Mouse (Mus musculus): ENCODE results near the gene Ica1l. TPM values are rescaled to one million over a fixed set of nuclear protein-coding genes. Genes with fewer than 3 reads are reported as not detected.

The Ica1l gene
- polyA plus RNA-seq, 1 experiment from 2014 or later: 0.79 TPM

DNA sequence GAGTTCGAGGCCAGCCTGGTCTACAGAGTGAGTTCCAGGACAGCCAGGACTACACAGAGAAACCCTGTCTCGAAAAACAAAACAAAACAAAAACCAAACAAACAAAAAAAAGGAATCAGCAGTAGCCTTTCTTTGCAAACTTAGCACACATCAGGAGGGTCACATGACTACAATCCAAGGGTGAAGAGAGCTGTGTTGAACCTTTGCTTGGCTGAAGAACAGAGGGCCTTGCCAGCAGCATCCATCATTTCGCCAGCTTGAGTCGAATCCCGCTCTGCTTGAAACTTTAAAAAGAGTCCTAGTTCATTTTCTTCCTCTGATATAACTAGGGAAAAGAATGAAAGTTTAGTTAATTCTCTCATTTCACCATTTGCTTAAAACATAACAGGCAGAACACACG lies 27.5 kb downstream of the Ica1l start:
- no peaks in the 10 kb centered on the region for H3K4me1 ChIP-seq
- DNase-seq (ENCODE audit: low spot score): no peak
- no peak overlapping the region for H3K27ac ChIP-seq (replicated peaks)
- 88% methylated on average over 6 of the region's 6 CpGs for WGBS
- H3K4me3 ChIP-seq: no peak overlapping the region
- no peaks in the 10 kb centered on the region for H3K27me3 ChIP-seq (ENCODE audit: low read depth, poor library complexity, severe bottlenecking)
- no peaks in the 10 kb centered on the region for H3K36me3 ChIP-seq
- no peaks in the 10 kb centered on the region for H3K9me3 ChIP-seq (replicated peaks)

DNA sequence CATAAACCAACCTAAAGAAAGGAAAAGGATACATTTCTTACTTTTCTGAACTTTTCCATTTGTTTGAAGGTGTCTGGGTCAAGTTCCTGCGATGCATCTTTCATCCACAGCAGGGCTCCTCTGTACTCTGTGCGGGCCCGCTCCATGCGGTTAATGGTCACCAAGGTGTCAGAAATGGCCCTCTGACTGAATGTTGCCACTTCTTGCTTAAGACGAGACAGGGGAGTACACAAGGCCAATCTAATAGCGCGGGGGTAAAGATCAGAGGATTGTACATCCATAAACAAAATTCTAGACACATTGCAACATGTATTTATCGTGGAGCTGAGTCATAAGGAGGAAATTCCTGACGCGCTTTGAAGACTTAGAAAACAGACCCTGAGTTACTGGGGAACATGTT lies 29.2 kb downstream of the Ica1l start:
- no peaks in the 10 kb centered on the region for H3K9me3 ChIP-seq (replicated peaks)
- DNase-seq (ENCODE audit: low spot score): no peak
- no peak overlapping the region for H3K27ac ChIP-seq (replicated peaks)
- no peaks in the 10 kb centered on the region for H3K4me1 ChIP-seq
- no peak overlapping the region for H3K4me3 ChIP-seq
- 92% methylated on average over 10 of the region's 10 CpGs for WGBS
- H3K27me3 ChIP-seq (ENCODE audit: low read depth, poor library complexity, severe bottlenecking): no peaks in the 10 kb centered on the region
- no peaks in the 10 kb centered on the region for H3K36me3 ChIP-seq

DNA sequence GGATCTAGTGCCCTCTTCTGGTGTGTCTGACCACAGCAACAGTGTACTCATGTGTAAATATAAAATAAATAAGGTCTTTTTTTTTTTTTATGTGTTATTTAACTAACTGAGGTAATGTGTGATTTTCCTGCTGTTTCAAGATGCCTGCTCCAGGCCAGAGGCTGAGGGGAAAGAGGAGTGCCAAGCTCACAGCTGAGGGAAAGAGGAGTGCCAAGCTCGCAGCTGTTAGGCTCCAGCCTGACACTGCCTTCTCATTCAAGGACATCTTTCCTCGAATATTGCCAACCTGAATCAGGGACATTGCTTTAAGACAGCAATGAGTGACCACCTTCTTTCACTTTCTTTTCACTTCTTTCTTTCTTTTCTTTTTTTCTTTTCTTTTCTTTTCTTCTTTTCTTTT lies 34.2 kb downstream of the Ica1l start:
- WGBS: 91% methylated on average over 2 of the region's 2 CpGs
- DNase-seq (ENCODE audit: low spot score): no peak

DNA sequence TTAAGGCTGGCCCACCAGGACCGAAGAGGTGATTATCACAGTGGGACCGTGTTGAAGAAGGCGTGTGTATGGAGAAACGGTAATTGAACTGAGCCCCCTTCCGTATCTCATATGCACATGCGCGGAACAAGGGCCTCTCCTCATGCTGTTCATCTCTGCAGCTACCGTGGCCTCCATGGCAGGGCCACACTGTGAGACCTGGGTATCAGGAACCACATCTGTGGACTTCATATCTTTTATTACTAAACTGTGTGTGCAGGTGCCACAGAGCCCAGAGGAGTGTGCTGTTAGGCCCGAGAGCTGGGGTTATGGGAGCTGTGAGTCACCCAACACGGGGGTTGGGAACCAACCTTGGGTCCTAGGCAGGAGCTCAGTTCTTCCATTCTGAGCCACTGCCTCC lies 35.6 kb downstream of the Ica1l start:
- H3K36me3 ChIP-seq: no peaks in the 10 kb centered on the region
- no peaks in the 10 kb centered on the region for H3K9me3 ChIP-seq (replicated peaks)
- H3K27me3 ChIP-seq (ENCODE audit: low read depth, poor library complexity, severe bottlenecking): no peaks in the 10 kb centered on the region
- DNase-seq (ENCODE audit: low spot score): no peak
- 92% methylated on average over 10 of the region's 10 CpGs for WGBS
- no peaks in the 10 kb centered on the region for H3K4me1 ChIP-seq
- no peak overlapping the region for H3K4me3 ChIP-seq
- H3K27ac ChIP-seq (replicated peaks): no peak overlapping the region

More for the DNA sequence above, 34.2 kb downstream of the Ica1l start:
- Histone ChIP-seq H3K36me3 (no peaks in the 10 kb centered on the region), H3K4me1 (no peaks in the 10 kb centered on the region), H3K4me3 (no peak overlapping the region), H3K27ac (replicated peaks) (no peak overlapping the region), H3K9me3 (replicated peaks) (no peaks in the 10 kb centered on the region), H3K27me3 (ENCODE audit: low read depth, poor library complexity, severe bottlenecking) (no peaks in the 10 kb centered on the region)

DNA sequence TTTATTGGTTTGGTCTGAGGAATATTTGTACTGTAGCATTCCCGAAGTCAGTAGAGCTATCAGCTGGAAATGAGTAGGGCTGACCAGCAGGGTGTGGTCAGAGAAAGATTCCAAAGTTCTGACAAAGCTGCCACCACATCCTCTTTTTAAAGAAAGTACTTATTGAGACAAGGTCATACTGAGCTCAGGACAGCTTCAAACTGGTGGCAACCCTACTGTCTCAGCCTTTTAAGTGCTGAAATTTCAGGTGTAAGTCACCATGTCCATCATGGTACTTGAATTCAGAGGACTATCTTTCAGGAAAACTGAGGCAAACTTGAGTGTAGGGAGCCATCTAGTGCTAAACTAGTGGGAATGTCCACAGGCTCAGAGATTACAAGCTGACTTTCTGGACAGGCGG lies 42.7 kb downstream of the Ica1l start:
- H3K9me3 ChIP-seq (replicated peaks): no peaks in the 10 kb centered on the region
- no peaks in the 10 kb centered on the region for H3K36me3 ChIP-seq
- H3K4me1 ChIP-seq: no peaks in the 10 kb centered on the region
- DNase-seq (ENCODE audit: low spot score): no peak
- H3K4me3 ChIP-seq: no peak overlapping the region
- H3K27ac ChIP-seq (replicated peaks): no peak overlapping the region
- WGBS: 63% methylated on average over 2 of the region's 2 CpGs
- no peaks in the 10 kb centered on the region for H3K27me3 ChIP-seq (ENCODE audit: low read depth, poor library complexity, severe bottlenecking)

DNA sequence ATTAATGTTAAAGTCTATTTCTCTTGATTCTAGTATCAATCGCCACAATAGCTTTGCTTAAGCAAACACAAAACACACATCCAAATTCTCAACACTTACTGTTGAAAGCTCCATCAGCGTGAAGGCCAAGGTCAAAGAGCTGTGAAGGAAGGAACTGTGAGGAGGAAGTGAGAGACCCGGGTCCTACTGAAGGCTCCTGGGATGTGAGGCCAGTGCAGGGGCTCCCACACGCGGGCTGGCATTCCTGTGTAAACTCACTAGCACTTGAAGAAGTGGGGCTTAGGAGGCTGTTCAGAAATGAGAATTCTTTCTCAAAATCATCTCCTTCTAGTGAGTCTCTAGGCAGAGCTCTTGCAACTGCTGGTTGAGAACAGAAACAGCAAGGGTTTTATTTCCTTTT lies 45.6 kb downstream of the Ica1l start:
- no peaks in the 10 kb centered on the region for H3K36me3 ChIP-seq
- H3K9me3 ChIP-seq (replicated peaks): no peaks in the 10 kb centered on the region
- no peaks in the 10 kb centered on the region for H3K4me1 ChIP-seq
- DNase-seq (ENCODE audit: low spot score): no peak
- H3K27me3 ChIP-seq (ENCODE audit: low read depth, poor library complexity, severe bottlenecking): no peaks in the 10 kb centered on the region
- 83% methylated on average over 5 of the region's 5 CpGs for WGBS
- H3K27ac ChIP-seq (replicated peaks): no peak overlapping the region
- no peak overlapping the region for H3K4me3 ChIP-seq

DNA sequence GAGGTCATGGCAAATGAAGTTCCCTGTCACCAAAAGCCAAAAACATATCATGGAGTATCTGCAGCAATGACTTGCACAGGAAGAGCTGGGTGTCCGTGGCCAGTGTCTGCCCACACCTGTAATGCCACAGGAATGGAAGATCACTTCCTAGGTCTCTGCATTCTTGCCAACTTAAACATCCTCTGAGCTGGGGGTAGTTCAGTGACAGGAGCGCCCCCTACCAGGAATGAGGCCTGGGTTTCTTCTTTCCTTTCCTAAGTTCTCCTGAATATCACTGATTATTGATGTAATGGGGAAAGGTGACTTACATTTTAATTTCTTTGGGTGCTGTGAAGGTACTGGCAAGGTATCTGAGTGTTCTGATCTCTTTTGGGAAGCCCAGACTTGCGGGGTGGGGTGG lies 47.3 kb downstream of the Ica1l start:
- Histone ChIP-seq H3K27me3 (ENCODE audit: low read depth, poor library complexity, severe bottlenecking) (no peaks in the 10 kb centered on the region), H3K4me3 (no peak overlapping the region), H3K27ac (replicated peaks) (no peak overlapping the region), H3K36me3 (peaks cover 13% of the 10 kb centered on the region; the same call in 1 of the 2 replicates), H3K4me1 (no peaks in the 10 kb centered on the region), H3K9me3 (replicated peaks) (no peaks in the 10 kb centered on the region)
- 52% methylated on average over 3 of the region's 3 CpGs for WGBS
- DNase-seq (ENCODE audit: low spot score): no peak

DNA sequence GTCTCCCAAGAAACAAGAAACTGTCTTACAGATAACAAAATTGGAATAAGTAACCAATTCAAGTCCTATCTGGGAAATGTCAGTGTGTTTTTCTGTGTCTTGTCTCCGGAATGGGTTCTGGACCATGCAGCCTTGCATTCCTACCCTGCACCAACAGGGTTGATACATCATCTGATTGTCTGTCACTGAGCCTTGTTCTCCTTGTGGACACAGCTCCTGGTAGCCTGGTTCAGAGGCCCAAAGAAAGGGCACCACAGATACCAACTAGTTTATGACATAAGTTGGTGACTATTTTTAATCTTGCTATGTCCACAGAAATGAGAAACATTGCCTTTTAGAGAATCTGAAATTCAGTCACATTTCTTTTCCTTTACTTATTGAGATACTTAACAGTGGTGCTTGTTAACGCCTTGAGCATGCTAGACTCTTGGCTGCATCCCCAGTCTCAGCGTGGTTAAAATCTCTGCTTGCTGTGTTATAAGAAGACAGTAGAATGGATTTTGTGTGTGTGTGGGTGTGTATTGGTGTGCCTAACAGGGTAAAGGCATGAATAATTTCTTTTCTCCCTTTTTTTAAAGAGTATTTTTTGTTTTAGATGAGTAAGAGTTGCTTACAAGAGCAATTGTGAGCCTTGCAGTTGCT lies 55.5 kb downstream of the Ica1l start:
- 93% methylated on average over 3 of the region's 3 CpGs for WGBS
- Histone ChIP-seq H3K9me3 (replicated peaks) (no peaks in the 10 kb centered on the region), H3K27me3 (ENCODE audit: low read depth, poor library complexity, severe bottlenecking) (no peaks in the 10 kb centered on the region), H3K36me3 (peaks cover 48% of the 10 kb centered on the region), H3K4me1 (no peaks in the 10 kb centered on the region), H3K27ac (replicated peaks) (no peak overlapping the region), H3K4me3 (no peak overlapping the region)
- no peak for DNase-seq (ENCODE audit: low spot score)

DNA sequence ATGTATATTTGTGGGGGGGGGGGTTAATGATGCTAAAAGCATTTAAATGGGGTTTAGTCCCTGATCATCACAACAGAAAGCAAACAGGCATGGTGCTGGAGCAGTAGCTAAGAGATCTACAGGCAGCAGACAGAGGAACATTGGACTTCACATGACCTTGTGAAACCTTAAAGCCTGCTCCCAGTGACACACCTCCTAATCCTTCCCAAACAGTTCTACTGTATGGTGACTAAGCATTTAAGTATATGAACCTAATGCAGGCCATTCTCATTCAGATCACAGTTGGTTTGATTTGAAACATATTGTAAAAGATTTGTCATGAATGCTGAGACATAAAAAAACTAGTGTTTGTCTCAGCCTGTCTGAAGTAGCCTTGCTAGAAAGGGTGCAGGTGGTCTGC lies 56.4 kb downstream of the Ica1l start:
- Histone ChIP-seq H3K4me3 (no peak overlapping the region), H3K4me1 (no peaks in the 10 kb centered on the region), H3K9me3 (replicated peaks) (no peaks in the 10 kb centered on the region), H3K36me3 (peaks cover 52% of the 10 kb centered on the region), H3K27ac (replicated peaks) (no peak overlapping the region), H3K27me3 (ENCODE audit: low read depth, poor library complexity, severe bottlenecking) (no peaks in the 10 kb centered on the region)
- no peak for DNase-seq (ENCODE audit: low spot score)

DNA sequence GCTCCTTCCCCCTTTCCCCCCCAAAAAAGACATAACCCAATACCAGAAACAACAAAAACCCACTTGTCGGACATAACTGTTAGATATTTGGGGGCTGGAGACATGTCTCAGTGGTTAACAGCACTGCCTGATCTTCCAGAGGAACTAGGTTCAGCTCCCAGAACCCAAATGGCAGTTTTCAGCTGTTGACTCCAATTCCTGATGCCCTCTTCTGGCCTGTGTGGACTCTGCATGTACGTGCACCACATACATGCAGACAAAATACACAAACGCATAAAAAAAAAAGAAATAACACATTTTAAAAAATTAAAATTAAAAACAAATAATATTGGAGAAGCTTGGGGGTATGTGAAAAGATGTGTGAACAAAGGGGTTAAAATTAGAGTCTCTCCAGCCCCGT lies 75.7 kb downstream of the Ica1l start:
- Histone ChIP-seq H3K4me3 (no peak overlapping the region), H3K9me3 (replicated peaks) (no peaks in the 10 kb centered on the region), H3K36me3 (peaks cover 62% of the 10 kb centered on the region), H3K4me1 (no peaks in the 10 kb centered on the region), H3K27ac (replicated peaks) (no peak overlapping the region), H3K27me3 (ENCODE audit: low read depth, poor library complexity, severe bottlenecking) (no peaks in the 10 kb centered on the region)
- 90% methylated on average over 4 of the region's 4 CpGs for WGBS
- no peak for DNase-seq (ENCODE audit: low spot score)

DNA sequence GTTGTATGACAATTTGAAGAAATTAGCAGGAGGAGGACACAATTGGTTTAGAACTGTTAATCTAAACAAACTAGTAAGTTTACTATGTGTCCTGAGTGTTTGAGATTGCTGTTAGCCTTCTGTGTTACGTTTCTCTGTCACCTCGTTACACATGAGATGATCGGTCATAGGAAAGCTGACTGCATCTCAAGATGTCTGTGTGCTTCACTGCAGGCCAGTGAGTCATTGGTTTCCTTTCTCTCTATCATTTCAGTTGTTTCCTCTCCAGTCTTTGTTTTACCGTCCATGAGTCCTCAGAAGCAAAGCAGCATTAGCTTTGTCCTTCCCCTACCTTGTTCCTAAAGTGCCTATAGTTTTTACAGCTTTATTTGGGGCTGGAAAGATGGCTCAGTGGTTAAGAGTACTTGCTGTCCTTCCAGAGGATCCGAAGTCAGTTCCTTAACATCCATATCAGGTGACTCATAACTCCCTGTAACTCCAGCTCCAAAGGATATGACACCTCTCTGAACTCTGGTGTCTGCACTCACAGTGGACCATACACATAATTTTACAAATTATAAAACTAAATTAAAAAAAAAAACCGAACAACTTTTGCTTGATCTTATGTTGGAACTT lies 76.7 kb downstream of the Ica1l start:
- 91% methylated on average over 6 of the region's 6 CpGs for WGBS
- no peak for DNase-seq (ENCODE audit: low spot score)
- Histone ChIP-seq H3K27me3 (ENCODE audit: low read depth, poor library complexity, severe bottlenecking) (no peaks in the 10 kb centered on the region), H3K4me3 (no peak overlapping the region), H3K4me1 (no peaks in the 10 kb centered on the region), H3K27ac (replicated peaks) (no peak overlapping the region), H3K36me3 (peaks cover 59% of the 10 kb centered on the region), H3K9me3 (replicated peaks) (no peaks in the 10 kb centered on the region)

DNA sequence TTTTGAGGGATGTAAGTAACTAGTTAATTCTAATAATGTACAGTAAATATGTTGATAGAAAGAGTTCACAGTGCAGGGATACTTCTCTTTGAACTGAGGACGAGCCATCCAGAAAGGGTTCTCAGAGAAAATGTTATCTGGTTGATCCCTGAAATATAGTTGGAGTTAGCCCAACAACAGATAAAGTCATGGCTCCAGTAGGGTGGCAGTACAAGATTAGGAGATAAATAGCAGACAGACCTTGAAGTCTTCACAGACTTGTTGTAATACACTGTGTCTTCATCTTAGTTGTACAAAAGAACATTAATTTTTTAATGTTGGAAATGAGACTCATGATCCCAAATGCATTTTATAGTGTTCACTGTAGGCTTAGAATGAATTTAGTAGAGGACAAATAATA lies 83.0 kb downstream of the Ica1l start:
- DNase-seq (ENCODE audit: low spot score): no peak
- Histone ChIP-seq H3K36me3 (peaks cover 62% of the 10 kb centered on the region), H3K4me3 (no peak overlapping the region), H3K27me3 (ENCODE audit: low read depth, poor library complexity, severe bottlenecking) (no peaks in the 10 kb centered on the region), H3K27ac (replicated peaks) (no peak overlapping the region), H3K4me1 (no peaks in the 10 kb centered on the region), H3K9me3 (replicated peaks) (no peaks in the 10 kb centered on the region)
- WGBS: 90% methylated on average over 1 of the region's 1 CpGs

DNA sequence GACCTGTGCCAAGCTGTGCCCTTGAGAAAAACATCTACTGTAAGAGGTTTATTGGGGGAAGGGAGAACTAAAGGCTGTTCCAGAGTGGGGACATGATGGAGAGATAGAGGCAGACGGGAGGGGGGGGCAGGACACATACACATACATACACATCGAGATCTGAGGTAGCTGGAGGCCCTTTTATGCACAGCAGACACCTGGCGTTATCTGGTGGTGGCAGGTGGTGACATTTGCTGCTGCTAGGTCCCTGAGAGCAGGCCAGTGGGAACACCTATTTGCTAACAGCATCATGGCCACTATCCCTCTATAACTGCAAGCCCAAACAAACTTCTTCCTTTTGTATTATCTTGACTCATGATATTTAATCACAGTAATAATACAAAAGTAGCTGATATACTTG lies 85.8 kb downstream of the Ica1l start:
- no peak overlapping the region for H3K27ac ChIP-seq (replicated peaks)
- DNase-seq (ENCODE audit: low spot score): no peak
- H3K36me3 ChIP-seq: peaks cover 43% of the 10 kb centered on the region
- 83% methylated on average over 3 of the region's 3 CpGs for WGBS
- no peaks in the 10 kb centered on the region for H3K4me1 ChIP-seq
- no peaks in the 10 kb centered on the region for H3K9me3 ChIP-seq (replicated peaks)
- no peaks in the 10 kb centered on the region for H3K27me3 ChIP-seq (ENCODE audit: low read depth, poor library complexity, severe bottlenecking)
- H3K4me3 ChIP-seq: no peak overlapping the region
